Mouse (Mus musculus) heart, embryonic 11.5 days (tissue): ENCODE measurements around the gene Capza1. TPM values are rescaled to one million over a fixed set of nuclear protein-coding genes. Genes with fewer than 3 reads are reported as not detected.

ENCODE experiments used
- ATAC-seq: fragments of 200-750 bp; cut with Nextera tagmentation; replicated peaks from 2 replicates; pipeline ENCODE4 v1.8.0; 2017; ENCODE audit warnings: moderate library complexity; ENCODE audit not compliant: insufficient number of reproducible peaks, low FRiP score, low TSS enrichment
- H3K27ac ChIP-seq: fragments of 300-500 bp; sonication (generic); 2 replicates; pipeline ENCODE4 v1.5.1; 2014; ENCODE audit warnings: mild to moderate bottlenecking, low read depth, low read length
- H3K27me3 ChIP-seq: fragments of 300-500 bp; sonication (generic); 2 replicates; pipeline ENCODE4 v1.6.1; 2014; ENCODE audit warnings: mild to moderate bottlenecking, low read length, mixed read lengths; ENCODE audit not compliant: control insufficient read depth, insufficient read depth
- H3K36me3 ChIP-seq: fragments of 300-500 bp; sonication (generic); 2 replicates; pipeline ENCODE4 v1.6.1; 2014; ENCODE audit warnings: mild to moderate bottlenecking, low read length, moderate library complexity, mixed read lengths; ENCODE audit not compliant: control insufficient read depth, insufficient read depth
- H3K4me1 ChIP-seq: fragments of 300-500 bp; sonication (generic); 2 replicates; pipeline ENCODE4 v1.6.1; 2014; ENCODE audit warnings: low read length; ENCODE audit not compliant: control insufficient read depth, insufficient read depth
- H3K4me2 ChIP-seq: fragments of 300-500 bp; sonication (generic); 2 replicates; pipeline ENCODE4 v1.6.1; 2014; ENCODE audit warnings: mild to moderate bottlenecking, moderate library complexity
- H3K4me3 ChIP-seq: fragments of 300-500 bp; sonication (generic); 2 replicates; pipeline ENCODE4 v1.5.1; 2014; ENCODE audit warnings: low read depth, low read length
- H3K9ac ChIP-seq: fragments of 300-500 bp; sonication (generic); 2 replicates; pipeline ENCODE4 v1.6.1; 2014; ENCODE audit warnings: mild to moderate bottlenecking, low read depth, low read length, moderate library complexity
- H3K9me3 ChIP-seq: fragments of 300-500 bp; sonication (generic); replicated peaks from 2 replicates; pipeline ENCODE4 v1.6.1; 2016; ENCODE audit warnings: low read length; ENCODE audit not compliant: control insufficient read depth
- WGBS: fragments of 180-500 bp; shearing (Covaris S2); extraction: QIAGEN DNeasy Blood & Tissue Kit; methylation state at CpG from one replicate; pipeline ENCODE4 v1.1.7; 2014; ENCODE audit not compliant: insufficient replicate concordance; 5-methylcytosine and 5-hydroxymethylcytosine counted together
- polyA plus RNA-seq: library from polyadenylated mRNA; unstranded; fragments of >200 nt; fragmentation: Nextera tagmentation; extraction: Ambion mirVana; gene quantifications from 2 replicates; pipeline ENCODE4 v1.2.1, GENCODE M21; 2014

Capza1 gene
- polyA plus RNA-seq, 1 experiment from 2014 or later: 183 TPM

GRCm38 (mm10) chr3:104780561-104781420 is 83.5 kb downstream of the Capza1 start, which contains the start of gene Ppm1j:
Ppm1j (plus strand) TSS chr3:104781056.
- H3K27ac ChIP-seq: peak within 1 kb of the TSS; percentile 76
- no peaks in the 10 kb centered on the region for H3K9me3 ChIP-seq
- H3K4me3 ChIP-seq: peak within 1 kb of the TSS; percentile 72
- H3K4me1 ChIP-seq: peaks cover 20% of the 10 kb centered on the region
- WGBS: under 1% methylated on average over 56 of the region's 56 CpGs
- peaks cover 46% of the 10 kb centered on the region for H3K27me3 ChIP-seq
- no peaks in the 10 kb centered on the region for H3K36me3 ChIP-seq
- H3K9ac ChIP-seq: peak within 1 kb of the TSS; percentile 80
- peak; percentile 53 for ATAC-seq
- peak within 1 kb of the TSS; percentile 100 for H3K4me2 ChIP-seq

GRCm38 (mm10) chr3:104779949-104780348 is 84.4 kb downstream of the Capza1 start:
- H3K9ac ChIP-seq: no peak overlapping the region
- H3K27me3 ChIP-seq: peaks cover 47% of the 10 kb centered on the region
- H3K27ac ChIP-seq: no peak overlapping the region
- no peak overlapping the region for H3K4me3 ChIP-seq
- 5% methylated on average over 7 of the region's 7 CpGs for WGBS
- H3K9me3 ChIP-seq: no peaks in the 10 kb centered on the region
- no peaks in the 10 kb centered on the region for H3K36me3 ChIP-seq
- H3K4me2 ChIP-seq: no peak overlapping the region
- no peak for ATAC-seq
- peaks cover 20% of the 10 kb centered on the region for H3K4me1 ChIP-seq

DNA sequence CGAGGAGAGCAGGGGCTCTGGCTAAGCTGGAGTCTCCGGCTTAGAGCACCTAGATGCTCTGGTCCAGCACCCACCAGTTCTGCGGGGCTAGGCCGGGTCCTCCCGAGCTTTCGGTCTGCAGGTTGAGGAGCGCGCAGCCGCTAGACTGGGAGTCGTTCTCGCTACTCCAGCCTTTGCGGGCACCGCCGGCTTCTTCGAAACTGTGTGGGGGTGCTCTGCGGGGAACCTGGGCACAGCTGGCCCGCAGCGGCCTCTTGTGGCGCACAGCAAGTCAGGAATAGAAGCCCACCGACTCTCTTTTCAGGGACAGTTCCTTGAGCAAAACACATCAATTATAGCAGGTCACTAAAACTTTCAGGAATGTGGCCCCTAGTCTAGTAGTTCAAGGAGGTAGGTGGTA is 87.0 kb downstream of the Capza1 start:
- Histone ChIP-seq H3K36me3 (no peaks in the 10 kb centered on the region), H3K27ac (no peak overlapping the region), H3K27me3 (peaks cover 45% of the 10 kb centered on the region), H3K4me3 (peak overlapping the region; percentile 42), H3K9ac (peak overlapping the region; percentile 39; the same call in 1 of the 2 replicates), H3K4me2 (peak overlapping the region; percentile 70), H3K4me1 (peaks cover 24% of the 10 kb centered on the region), H3K9me3 (no peaks in the 10 kb centered on the region)
- 1% methylated on average over 20 of the region's 20 CpGs for WGBS
- no peak for ATAC-seq

DNA sequence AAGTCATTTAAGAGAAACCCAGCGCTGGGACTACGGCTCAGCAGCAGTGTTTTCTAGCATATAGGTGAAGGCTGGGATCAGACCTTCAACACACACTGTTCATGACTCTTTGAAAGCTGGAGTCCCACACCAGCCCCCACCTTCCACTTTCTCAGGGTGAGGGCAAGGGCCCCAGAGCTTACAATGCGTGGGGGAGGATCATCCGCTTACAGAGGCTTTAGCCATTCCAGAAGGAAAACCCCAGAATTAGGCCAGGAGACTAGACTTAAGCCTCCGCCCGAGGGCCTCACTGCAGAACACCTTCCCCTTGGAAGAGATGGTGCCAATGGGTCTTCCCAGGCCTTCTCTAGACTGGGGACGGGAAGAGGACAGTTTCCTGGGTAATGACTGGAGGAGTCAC is 91.0 kb downstream of the Capza1 start:
- H3K36me3 ChIP-seq: no peaks in the 10 kb centered on the region
- 78% methylated on average over 7 of the region's 7 CpGs for WGBS
- H3K4me1 ChIP-seq: peaks cover 6% of the 10 kb centered on the region
- no peak overlapping the region for H3K4me2 ChIP-seq
- H3K27ac ChIP-seq: no peak overlapping the region
- H3K27me3 ChIP-seq: peaks cover 25% of the 10 kb centered on the region
- H3K9me3 ChIP-seq: no peaks in the 10 kb centered on the region
- no peak for ATAC-seq
- no peak overlapping the region for H3K9ac ChIP-seq
- no peak overlapping the region for H3K4me3 ChIP-seq

Other genes with a start within 250 kb of the Capza1 start
- 76.4 and 84.3 TPM in 2 replicates for gene Slc16a1, start 225.8 kb downstream of the Capza1 start, polyA plus RNA-seq
- 23.5 and 36.9 TPM in 2 replicates for gene Ppm1j, start 83.4 kb downstream of the Capza1 start, polyA plus RNA-seq
- gene Fam19a3, start 82.7 kb downstream of the Capza1 start, polyA plus RNA-seq: 1.2 and 2.2 TPM in 2 replicates
- 242 and 272 TPM in 2 replicates for gene Rhoc, start 76.1 kb downstream of the Capza1 start, polyA plus RNA-seq
- 35.7 and 41.2 TPM in 2 replicates for gene Mov10, start 45.9 kb downstream of the Capza1 start, polyA plus RNA-seq
- gene St7l, start 500 bp downstream of the Capza1 start, polyA plus RNA-seq: 24.2 and 29.4 TPM in 2 replicates
- 1.7 and 1.9 TPM in 2 replicates for gene Wnt2b, start 97.4 kb upstream of the Capza1 start, polyA plus RNA-seq
- gene Cttnbp2nl, start 188.6 kb upstream of the Capza1 start, polyA plus RNA-seq: 26.1 and 35.7 TPM in 2 replicates
- gene 4930564D02Rik, start 202.3 kb upstream of the Capza1 start, polyA plus RNA-seq: not detected in 2 replicates